Mouse (Mus musculus): Measurements from ENCODE around the gene Gpbp1.

The Gpbp1 gene

GRCm38 (mm10) chr13:111489802-111490723 lies at the start of gene Gpbp1:
Gene Gpbp1, minus strand, starts transcription at chr13:111490111.
- DNase-seq (ENCODE audit: low read depth, low spot score): peak; percentile 99

DNA sequence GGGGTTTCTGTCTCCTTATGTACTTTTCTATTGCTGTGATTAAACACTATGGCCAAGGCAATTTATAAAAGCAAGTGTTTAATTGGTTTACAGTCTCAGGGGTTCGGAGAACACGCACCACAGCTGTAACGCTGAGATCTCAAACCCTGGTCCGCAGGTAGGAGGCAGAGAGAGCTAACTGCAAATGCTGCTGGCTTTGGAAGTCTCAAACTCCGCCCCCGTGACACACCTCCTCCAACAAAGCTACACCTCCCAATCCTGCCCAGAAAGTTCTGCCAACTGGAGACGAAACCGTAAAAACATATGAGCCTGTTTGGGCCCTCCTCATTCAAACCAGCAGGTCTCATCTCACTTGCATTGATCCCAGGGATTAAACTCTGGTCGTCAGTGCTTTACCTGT lies 47.8 kb upstream of the Gpbp1 start:
- DNase-seq (ENCODE audit: low read depth, low spot score): no peak

- no peak for DNase-seq (ENCODE audit: low read depth, low spot score)
These were observed 46.4 kb upstream of the Gpbp1 start for GRCm38 (mm10) chr13:111536207-111536887.

DNA sequence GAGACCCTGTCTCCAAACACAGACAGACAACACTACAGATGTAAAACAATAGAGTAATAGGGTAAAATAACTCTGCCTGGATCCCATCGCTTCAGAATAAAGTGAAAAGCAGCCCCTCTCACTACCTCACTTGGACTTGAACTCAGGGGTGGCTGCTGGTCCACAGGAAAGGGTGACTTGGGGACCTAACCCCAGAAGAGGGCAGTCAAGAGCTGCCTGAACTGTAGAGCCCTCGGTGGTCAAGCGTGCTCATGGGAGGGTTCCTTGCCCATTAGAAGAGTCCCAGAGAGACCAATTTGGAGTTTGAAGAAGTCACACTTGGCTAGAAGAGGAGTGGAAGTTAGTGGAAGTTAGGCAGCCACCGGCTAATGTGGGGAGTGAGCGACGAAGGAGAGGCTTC lies 44.2 kb upstream of the Gpbp1 start:
- DNase-seq (ENCODE audit: low read depth, low spot score): no peak

GRCm38 (mm10) chr13:111532178-111532948 lies 42.5 kb upstream of the Gpbp1 start:
- no peak for DNase-seq (ENCODE audit: low read depth, low spot score)

DNA sequence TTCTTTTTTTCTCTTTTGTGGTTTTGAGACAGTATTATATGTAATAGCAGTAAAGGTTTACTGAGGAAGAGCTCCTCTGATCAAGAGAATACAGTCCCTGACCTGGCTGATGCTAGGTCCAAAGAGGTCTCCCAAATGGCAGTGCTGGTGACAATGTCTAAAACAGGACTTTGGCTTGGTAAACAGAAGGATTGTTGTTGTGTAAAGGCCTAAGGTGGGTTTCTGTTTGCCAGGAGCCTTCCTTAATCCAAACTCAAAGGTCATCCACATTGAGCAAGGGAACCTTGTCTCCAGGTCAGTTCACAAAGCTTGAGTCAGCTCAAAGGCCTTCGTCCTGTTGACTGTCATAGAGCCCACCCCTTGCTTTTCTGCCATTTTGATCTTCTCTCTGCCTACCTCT lies 41.8 kb upstream of the Gpbp1 start:
- DNase-seq (ENCODE audit: low read depth, low spot score): no peak

DNA sequence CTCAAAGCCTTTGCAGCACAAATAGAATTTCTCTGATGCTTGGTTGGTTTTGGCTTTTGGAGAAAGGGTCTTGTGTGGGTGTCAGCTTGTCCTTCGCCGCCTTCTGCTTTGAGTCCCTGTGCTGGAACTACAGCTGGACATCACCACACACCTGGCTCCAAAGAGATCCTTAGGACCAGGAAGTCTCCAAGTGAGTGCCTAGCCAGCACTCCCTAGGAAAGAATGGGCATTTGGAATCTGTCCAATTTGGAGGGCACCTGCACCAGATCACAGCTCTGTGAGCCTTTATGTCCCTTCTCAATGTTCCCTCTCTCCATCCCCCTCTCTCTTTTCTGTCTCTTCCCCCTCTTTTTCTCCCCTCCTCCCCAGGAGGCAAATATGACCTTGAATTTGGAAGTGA lies 34.4 kb upstream of the Gpbp1 start:
- no peak for DNase-seq (ENCODE audit: low read depth, low spot score)

- no peak for DNase-seq (ENCODE audit: low read depth, low spot score)
These were observed 32.4 kb upstream of the Gpbp1 start for GRCm38 (mm10) chr13:111522336-111522735.

DNA sequence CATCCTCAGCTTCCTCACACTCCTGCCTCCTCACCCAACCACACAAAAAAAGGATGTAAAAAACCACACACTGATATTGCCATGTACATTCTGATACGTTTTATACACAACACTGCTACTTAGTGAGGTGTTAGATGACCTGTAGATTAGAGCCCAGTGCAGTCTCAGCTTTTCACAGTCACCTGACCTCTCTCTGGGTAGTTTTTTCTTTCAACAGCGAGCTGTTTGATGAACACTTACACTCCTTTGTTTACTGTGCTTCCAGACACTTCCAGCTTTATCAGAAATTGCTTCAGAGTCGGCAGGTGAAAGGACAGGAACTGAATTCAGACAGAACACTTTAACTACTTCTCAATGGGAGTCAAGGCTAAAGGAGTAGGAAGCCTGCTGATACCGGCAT lies 30.5 kb upstream of the Gpbp1 start:
- no peak for DNase-seq (ENCODE audit: low read depth, low spot score)

GRCm38 (mm10) chr13:111518332-111518731 lies 28.4 kb upstream of the Gpbp1 start:
- DNase-seq (ENCODE audit: low read depth, low spot score): no peak

DNA sequence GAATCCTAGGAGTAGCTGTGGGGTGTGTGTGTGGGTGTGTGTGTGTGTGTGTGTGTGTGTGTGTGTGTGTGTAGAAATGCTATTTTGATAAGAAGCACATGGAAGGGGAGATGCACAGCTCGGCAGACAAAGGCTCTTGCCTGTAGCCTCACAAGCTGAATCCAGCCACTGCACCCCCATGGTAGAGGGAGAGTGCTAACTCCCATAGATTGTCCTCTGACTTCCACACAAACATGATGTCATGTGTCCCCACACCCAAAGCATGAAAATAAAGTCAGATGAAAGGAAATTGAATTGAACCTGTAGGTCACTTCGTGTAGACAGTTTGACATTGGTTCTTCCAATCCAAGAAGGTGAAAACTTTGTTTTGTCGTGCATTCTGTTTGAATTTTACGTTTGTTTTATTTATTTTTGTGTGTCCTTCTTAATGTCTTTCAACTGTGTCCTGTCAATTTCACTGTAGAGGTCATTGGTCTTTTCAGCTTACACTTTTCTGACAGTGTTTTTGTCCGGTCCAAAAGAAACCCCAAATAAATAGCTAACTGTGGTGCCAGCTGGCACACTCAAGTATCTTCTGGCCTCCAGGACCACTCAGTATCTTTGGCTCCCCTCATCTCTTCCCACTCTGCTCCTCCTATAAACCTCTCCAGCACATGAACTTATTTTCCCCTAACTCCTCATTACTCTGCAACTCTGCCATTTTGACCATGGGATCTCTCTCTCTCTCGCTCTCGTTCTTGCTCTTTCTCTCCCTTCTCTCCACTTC lies 26.7 kb upstream of the Gpbp1 start:
- DNase-seq (ENCODE audit: low read depth, low spot score): no peak

DNA sequence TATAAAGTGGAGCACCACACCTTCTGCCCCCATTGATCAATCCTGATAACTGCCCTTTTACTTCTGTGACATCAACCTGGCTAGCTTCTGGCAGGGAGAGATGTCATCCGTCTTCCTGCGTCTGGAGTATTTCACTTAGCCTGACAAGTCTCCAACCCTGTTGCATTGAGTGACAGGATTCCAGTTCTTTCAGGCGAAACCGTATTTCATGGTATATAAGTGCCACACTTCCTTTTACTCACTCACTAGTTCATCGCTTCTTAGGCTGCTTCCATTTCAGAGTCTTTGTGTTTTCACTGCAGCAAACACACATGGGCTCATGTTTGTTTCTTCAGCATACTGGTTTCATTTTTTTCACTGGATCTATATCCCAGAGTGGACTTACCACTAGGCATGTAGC lies 19.5 kb upstream of the Gpbp1 start:
- no peak for DNase-seq (ENCODE audit: low read depth, low spot score)

GRCm38 (mm10) chr13:111508645-111509044 lies 18.7 kb upstream of the Gpbp1 start:
- no peak for DNase-seq (ENCODE audit: low read depth, low spot score)

DNA sequence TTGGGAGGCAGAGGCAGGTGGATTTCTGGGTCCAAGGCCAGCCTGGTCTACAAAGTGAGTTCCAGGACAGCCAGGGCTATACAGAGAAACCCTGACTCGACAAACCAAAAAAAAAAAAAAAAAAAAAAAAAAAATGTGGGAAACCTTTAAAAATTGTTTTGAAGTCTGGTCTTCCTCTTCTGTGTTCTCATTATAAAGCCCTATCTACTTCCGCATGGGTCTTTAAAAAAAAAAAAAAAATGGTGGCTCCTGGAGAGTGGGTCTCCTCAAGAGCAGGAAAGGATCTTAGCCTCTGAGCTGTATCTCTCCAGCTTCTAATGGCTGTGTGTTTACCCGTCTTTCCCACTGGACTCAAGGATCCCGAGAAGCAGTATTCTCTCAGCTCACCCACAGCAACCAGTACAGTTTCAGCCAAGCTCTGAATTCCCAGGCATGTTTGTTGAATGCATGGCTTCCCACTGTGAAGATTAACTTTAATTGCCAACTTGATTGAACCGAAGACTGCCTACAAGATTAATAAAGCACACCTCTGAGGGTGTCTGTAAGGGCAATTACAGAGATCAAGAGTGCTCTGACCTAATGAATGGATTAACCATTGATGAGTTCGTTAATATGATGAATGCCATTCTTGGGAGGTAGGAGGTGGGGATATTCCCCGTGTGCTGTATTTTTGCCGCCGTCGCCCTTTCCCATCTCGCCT lies 4.6 kb upstream of the Gpbp1 start:
- DNase-seq (ENCODE audit: low read depth, low spot score): no peak

GRCm38 (mm10) chr13:111491046-111491756 lies 1.3 kb upstream of the Gpbp1 start:
- DNase-seq (ENCODE audit: low read depth, low spot score): no peak

DNA sequence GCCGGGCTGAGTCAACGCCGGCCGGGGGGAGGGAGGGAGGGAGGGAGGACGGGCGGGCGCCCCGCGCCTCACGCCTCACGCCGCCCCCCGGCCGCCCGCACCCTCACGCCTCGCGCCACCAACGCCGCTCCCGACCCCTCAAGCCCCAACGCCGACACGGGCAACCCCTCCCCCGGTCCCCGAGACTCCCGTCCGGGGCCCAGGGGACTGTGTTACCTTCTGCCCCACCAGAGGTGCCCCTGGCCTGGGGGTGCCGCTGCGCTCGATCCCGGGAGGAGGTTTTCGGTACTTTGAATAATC lies 459 bp downstream of the Gpbp1 start:
- DNase-seq (ENCODE audit: low read depth, low spot score): no peak

DNA sequence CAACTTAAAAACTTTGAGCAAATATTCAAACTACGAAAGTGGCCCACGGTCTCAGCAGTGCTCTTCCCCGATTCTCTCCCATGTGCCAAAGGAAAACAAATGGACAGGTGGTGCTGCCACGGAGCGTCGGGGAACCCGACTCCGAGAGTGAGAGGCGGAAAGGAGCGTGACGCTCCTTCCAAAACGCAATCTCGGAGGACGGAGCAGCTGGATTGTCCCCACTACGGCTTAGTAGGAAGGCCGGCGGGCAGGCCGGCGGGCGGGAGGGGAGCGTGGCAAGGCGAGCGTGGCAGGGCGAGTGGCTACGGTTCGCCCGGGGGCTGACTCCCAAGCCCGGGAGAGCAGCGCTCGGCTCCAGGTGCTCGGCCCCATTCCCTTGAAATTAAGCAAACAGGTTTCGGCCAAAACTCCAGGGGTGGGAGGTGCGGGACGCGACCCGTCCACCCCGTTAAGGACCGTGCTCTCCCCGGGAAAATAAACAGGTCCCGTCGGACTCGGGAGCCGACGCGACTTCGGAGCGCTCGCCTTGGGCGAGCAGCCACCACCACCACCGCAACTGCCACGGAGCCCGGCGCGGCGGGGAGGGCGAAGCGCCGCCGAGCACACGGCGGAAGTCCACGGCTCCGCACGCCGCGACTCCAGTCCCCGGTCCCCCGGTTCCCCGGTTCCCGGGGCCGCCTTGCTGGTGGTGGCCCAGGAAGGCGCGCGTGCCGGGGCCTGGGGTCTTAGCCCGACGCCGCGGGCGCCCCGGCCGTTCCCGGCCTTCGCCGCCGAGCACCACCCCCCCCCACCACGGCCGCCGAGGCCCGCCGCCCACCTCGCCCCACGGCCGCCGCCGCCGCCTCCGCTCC lies 1.0 kb downstream of the Gpbp1 start:
- DNase-seq (ENCODE audit: low read depth, low spot score): peak; percentile 24

GRCm38 (mm10) chr13:111477695-111478094 lies 12.2 kb downstream of the Gpbp1 start:
- DNase-seq (ENCODE audit: low read depth, low spot score): no peak

GRCm38 (mm10) chr13:111470562-111471237 lies 19.2 kb downstream of the Gpbp1 start:
- DNase-seq (ENCODE audit: low read depth, low spot score): no peak
